Mouse (Mus musculus) heart, postnatal 4 days (tissue): ENCODE data around the gene Rep15. TPM values are rescaled to one million over a fixed set of nuclear protein-coding genes. Genes with fewer than 3 reads are reported as not detected.
A peak's percentile ranks its signal among the peaks of the same experiment; 100 is the strongest.

Experiments
- DNase-seq: peaks from one replicate; pipeline ENCODE4 v3.0.0; 2021
- total RNA-seq, 2 experiments: library from RNA; stranded (reverse); gene quantifications; 2 replicates each; pipeline ENCODE4 v1.2.3; 2021

Gene Rep15
- total RNA-seq, 2 experiments from 2014 or later, result 1.3 to 1.4 TPM

DNA sequence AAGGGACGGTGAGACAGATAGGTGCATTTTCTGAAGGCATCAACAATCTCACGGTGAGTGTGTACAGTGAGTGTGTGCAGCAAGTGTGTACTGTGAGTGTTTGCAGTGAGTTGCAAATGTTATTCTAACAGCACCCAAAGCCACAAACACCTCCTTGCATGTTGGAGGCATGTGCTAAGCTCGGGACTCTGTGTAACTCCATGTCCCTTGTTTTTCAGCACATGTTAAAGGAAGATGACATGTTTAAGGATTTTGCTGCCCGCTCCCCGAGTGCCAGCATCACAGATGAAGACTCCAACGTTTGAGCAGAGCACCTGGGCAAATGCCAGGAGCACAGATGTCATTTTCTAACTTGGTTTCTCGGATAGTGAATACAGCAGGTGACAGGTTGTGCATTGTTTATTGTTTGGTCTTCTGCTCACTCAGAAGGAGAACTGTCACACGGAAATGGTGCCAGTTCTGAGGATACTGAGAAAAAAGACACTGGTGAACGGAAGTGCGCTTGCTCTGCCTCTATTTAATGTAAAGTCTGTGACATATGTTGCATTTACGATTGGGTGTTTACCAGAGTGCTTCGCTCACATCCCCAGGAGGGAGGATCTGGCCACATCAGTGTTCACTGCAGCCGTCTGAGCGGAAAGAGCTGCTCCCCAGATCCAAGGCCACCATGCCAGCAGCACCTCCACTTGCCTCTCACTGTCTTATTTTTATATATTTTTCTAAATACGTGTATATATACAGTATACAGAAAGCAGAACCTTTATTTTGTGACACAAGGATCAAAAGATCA, 2.1 kb upstream of the Rep15 start:
- DNase-seq, result no peak

DNA sequence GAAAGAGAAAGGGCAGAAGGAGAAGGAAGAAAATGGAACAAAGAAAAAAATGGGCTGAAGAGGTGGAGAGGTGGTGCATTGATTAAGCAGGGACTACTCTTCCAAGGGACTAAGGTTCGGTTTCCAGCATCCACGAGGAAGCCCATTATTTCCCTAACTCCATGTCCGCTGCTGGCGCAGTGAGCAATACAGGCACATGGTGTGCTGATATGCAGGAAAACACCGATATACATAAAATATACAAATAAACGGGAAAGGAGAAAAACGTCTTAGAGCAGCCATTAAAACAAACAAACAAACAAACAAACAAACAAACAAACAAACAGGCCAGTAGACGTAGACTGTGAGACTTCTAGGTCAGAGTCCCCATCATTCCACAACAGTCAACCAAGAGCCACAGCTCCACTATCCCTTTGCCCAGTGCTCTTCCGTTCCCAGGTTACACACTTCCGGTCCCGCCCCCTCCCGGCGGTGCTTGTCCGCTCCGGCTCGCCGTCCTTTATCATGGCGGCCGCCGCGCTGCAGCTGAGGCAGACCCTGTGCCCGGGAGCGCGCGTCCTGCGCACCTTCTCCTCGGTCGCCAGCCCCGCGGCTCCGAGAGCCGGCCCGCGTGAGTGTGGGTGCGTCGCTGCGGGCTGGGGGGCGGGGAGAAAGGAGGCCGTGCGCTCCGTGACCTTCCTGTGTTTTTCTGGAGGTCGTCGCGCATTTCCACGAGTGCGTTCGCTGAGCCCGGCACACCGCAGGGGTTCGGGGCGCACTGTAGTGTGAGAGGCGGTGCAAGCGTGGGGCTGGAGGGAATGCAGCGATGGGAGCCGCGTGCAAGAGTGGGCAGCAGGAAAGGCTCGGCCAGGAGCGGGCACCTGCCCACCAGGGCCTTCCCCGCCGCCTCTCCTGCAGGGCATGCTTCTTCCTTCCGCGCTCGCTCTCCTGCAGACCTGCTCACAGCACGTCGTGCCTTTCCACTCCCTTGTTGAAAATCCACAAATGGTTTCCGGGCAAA, 10.2 kb downstream of the Rep15 start, which contains the start of gene Mrps35:
Mrps35 (plus strand) TSS at position 474 of the 1,000 bp plus-strand sequence.
- peak; percentile 93 for DNase-seq

DNA sequence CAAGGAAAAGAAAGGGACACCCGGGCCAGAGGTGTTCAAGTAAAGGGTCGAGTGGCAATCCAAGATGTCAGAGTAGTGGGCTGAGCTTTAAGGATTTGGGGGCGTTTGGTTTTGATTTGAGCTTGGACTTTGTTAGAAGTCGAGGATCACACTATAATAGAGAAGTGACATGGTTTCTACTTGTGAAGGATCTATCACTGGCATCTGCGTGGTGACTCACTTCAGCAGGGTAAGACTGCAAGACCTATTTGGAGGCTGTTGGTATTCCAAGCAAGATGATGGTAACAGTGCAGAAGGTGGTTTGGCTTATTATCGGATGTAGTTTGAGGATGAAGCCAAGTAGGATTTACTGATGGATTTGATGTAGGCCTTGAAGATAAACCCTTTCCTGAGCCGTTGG, 11.2 kb downstream of the Rep15 start:
- DNase-seq, result no peak

DNA sequence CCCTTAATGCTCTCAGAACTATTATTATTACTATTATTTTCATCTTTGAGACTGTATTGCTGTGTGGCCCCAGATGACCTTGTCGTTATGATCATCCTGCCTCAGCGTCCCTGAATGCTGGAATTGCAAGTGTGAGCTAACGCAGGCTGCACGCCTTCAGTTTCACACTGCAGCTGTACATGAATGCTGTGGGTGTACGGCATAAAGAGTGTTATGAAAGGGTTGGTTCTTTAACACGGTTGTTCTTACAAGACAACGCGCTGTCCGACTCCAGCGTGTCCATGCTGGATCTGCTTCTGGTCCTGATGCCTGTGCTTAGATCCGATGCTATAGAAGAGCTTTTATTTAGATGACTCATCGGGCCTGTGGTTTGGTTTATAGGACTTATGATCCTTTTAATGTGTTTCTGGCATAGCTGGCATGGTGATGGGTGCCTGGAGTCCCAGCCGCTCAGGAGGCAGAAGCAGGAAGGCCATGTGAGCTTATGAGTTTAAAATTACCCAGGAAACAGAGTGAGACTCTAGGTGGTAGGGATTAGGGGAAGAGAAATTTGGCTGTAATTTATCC, 16.9 kb downstream of the Rep15 start:
- no peak for DNase-seq

DNA sequence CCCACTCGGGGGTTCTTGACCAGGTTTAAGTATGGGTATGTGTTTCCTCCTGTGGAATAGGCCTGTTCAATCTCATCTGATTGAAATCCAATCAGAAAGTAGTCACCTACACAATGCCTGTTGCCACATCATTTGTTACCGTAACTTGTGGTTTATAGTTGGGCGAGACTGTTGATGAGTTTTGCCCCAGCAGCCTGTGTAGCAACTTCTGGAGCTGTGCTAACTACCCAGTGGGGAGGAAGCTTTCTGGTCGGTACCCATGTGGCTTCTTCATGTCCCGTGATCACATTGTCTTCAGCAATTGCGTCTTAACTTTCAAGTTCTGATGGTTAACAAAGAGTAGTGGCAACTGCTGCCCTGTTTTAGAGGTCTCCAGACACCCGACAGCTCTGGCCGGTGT, 19.3 kb downstream of the Rep15 start:
- no peak for DNase-seq

DNA sequence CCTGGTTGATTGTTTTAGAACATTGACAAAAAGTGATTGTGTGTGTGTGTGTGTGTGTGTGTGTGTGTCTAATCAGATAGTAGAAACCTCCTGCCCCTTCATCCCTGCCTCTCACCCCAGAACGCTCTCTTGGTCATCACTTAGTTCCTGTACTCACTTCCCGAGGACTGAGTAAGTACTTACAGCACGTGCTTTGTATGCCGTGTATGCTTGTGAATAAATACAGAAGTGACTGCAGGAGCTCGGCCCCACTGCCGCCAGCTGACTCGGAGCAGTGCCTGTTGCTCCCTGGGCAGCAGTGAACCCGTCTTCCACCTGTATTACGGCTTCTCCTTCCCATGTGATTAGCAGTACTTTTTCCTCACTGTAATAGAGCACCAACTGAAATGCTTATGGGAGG, 20.1 kb downstream of the Rep15 start:
- DNase-seq, result no peak

DNA sequence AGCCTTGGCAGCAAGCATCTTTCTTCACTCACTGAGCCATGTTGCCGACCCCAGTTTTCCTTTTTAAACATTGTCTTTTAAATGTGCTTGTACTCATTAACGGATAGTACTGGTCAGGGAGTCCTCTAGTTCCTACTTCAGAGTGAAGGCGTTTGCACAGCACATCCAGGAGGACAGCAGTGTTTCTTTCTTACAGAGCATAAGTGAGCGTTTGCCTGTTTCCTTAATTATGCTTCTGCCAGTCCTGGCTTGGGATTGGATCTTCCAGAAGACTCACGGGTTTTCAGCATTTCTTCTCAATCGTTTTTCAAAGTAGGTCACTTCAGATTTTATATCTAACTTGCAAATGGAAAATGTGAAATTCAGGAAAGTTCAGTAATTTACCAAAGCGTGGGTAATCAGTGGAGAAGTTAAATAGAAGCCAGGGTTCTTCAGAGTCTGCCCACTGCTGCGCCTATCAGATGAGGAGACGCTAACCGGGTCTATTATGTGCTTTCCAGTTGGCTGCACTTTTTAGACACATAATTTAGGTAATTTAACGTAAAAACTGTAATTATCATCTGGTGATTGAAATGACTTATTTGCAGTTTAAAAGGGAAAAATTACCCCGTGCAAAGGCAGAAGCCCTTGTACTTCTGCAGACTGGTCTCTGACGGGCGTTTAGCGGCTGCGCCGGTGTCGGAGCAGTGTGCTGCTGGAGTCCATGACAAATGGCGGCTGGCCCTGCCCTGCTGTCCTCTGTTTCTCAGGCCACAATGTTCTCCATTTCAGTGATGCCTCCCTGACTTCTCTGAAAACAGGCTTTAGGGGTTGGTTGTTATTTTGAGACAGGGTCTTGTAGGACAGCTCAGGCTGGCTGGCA, 21.6 kb downstream of the Rep15 start:
- DNase-seq, result no peak

DNA sequence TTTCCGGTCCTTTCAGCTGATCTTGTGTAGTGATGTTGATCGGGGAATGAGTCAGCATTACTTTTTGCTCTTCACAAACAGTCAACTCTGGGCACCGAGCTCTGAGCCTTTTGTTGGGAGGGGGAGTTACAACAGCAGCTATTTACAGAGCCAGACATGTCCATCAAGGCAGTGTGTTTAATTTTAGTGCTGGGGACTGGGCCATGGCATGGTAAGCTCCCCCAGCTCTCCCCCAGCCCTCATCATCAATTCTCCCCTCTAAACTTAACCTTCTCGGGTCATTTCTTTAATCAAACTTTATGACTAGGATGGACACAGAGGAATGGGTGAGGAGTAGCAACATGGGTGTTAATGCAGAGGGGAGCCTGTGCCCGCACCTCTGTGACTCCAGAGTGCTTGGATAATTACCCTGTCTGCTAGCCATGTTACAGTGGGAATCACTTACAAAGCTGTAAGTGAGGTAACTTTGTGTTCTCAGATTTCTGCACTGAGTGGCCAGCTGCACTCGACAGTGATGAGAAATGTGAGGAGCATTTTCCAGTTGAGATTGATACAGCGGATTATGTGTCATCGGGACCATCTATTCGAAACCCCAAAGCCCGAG, 23.1 kb downstream of the Rep15 start:
- DNase-seq, result no peak

DNA sequence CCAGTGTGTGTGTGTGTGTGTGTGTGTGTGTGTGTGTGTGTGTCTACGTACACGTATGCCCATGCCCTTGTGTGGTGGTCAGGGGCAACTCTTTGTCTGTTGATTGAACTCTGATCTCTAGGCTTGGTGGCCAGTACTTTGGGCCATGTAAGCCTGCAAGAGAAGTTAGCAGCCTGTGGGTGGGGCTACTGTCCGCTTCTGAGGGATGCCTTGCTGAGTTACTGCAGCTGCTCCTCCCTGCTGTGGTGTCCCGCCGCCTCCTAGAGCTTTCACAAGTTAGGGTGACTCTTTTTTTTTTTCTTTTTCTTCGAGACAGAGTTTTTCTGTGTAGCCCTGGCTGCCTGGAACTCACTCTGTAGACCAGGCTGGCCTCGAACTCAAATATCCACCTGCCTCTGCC, 26.9 kb downstream of the Rep15 start:
- peak; percentile 34 for DNase-seq

DNA sequence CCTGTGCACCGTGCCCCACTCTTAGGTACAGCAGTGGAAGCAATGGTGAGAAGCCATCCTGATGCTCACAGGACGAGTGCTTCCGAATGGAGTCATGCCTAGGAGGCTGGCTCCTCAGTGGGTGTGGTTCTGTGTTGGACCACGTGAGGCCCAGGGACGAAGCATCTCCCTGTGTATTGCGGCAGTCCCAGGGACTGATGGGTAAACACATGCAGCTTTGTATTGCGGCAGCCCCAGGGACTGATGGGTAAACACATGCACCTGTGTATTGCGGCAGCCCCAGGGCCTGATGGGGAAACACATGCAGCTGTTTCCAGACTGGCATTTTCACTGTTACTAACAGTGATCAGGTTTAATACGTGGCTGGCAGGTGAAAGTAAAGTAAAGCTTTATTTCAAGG, 29.2 kb downstream of the Rep15 start:
- no peak for DNase-seq

DNA sequence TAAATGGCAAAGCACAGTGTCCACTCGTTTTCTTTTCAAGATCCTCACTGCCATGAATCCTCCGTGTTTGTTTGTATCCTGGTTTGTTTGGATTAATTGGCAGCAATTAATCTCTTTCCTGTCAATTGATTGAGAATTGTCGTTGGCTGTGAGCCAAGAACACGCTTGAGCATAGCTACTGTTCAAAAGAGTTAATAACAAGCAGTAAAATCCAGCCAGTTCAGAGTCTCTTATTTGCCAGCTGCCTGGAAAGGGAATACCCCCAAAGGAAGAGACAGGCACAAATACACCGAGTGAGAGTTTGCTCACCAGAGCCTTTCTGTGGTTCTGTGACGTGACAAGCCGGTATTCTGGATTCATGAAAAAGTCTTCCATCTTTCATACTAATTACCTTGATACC, 29.6 kb downstream of the Rep15 start:
- no peak for DNase-seq

DNA sequence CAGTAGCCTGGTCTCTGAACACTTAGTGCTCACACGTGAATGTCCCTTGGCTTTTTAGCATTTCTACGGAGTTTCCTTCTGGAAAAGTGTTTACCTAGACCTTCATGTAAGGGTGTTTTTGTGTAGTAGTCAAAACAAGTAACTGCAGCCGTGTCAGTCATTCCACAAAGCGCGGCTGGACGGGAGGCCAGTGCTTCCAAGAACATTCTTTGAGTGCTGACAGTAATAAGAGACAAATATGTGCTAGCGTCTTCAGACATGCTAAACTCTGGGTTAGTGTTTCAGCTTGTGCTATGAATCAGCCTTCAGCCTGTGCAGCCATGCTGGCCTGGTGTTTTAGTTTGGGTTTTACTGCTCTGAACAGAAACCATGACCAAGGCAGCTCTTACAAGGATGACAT, 30.3 kb downstream of the Rep15 start:
- no peak for DNase-seq

DNA sequence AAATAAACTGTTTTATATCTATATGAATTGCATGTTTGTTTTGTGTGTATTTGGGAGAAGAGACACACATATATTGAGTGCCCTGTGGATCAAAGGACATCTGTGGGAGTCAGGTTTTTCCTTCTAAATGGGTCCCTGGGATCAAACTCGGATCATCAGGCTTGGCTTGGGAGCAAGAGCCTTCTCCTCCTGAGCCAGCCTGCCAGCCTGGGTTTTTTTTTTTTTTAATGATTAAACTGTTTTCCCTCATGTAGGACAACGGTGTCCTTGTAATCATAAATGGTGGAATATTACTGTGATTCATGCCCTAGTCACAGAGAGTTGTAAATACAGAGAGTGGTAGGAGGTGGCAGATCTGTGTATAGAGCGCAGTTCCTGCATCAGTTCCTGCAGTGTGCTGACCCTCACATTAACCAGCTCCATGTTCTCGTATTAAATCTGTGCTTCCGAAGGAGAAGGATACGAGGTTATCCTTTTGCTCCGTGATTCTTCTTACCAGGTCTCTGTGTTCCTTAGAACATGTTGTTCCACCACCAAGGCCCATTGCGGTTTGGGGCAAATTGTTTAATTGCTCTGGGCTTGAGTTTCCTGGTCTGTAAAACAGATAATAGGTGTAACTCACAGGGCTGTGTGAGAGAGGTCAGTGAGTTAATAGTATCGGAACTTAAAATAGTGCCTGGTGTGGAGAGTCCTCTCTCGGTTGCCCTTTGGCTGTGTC, 32.0 kb downstream of the Rep15 start:
- no peak for DNase-seq

DNA sequence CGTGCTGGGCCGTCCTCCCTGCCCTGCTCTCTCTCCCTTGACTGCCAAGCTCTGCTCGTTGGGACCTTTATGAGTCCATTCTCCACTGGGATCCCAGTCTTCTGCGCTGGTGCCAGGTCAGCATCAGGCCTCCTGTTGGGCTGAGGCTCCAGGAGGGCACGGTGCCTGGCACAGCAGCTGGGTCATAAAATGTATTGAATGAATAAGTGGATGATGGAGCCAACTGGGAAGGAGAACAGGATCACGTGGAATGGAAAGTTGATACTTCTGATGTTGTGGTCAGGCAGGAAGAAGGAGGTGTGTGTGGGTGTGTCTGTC, 32.5 kb downstream of the Rep15 start:
- no peak for DNase-seq

DNA sequence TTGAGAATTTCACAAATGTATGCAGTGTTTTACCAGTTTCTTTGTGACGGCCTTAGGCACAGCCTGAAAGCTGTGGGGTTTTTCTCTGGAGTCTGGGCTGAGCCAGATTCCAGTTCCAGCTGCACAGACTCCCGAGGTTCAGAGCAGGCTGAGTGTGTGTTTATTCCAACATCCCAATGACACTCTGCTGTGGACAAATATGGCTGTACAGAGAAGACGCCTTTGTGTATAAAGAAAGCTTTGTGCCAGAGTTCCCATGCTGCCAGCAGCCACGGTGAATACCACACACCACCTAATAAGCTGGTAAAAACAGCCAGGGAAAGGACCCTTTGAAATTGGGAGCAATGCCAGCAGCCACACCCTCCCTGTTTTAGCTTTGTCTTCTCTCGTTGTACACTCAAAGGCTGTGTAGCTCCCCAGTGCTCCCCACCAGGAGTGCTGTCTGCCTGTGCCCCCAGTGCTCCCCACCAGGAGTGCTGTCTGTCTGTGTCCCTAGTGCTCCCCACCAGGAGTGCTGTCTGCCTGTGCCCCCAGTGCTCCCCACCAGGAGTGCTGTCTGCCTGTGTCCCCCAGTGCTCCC, 43.5 kb downstream of the Rep15 start:
- no peak for DNase-seq

DNA sequence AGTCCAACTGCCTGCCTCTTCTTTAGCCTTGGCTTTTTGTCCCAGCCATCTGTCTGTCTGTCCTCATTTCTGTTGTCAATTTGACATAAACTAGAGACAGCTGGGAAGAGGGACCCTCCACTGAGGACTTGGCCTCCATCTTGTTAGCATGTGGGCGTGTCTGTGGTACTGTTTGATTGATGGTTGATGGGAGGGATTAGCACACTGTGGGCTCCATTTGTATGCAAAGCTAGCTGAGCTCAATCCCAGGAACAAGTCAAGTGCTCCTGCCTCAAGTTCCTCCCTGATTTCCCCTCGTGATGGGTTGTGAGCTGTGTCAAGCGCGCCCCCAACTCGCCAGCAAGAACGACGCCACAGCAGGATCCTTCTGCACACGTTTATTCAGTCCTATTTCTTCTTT, 44.5 kb downstream of the Rep15 start:
- no peak for DNase-seq

DNA sequence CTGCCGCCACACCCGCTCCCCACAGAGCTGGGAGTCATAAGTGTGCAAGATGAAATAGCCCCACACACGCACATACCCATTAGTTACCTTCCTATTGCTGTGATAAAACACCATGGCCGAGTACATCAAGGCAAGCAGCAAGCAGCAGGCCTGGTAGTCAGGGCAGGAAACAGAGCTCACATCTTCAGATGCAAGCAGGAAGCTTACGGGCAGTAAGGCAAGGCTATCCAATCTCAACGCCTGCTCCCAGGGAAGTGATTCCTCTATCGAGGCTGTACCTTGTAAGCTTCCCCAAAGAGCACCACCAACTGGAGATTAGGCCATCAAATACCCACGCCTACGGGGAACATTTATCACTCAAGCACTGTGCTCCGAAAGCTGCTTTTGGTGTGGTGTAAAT, 47.5 kb downstream of the Rep15 start:
- DNase-seq, result no peak
